Mouse (Mus musculus): ENCODE results near the gene Use1.
A peak's percentile ranks its signal among the peaks of the same experiment; 100 is the strongest.
"Not testable (repeated sequence)": the region's sequence is repeated elsewhere in the genome, so short reads cannot be mapped to it uniquely, and the experiment has no call there.

The Use1 gene

DNA sequence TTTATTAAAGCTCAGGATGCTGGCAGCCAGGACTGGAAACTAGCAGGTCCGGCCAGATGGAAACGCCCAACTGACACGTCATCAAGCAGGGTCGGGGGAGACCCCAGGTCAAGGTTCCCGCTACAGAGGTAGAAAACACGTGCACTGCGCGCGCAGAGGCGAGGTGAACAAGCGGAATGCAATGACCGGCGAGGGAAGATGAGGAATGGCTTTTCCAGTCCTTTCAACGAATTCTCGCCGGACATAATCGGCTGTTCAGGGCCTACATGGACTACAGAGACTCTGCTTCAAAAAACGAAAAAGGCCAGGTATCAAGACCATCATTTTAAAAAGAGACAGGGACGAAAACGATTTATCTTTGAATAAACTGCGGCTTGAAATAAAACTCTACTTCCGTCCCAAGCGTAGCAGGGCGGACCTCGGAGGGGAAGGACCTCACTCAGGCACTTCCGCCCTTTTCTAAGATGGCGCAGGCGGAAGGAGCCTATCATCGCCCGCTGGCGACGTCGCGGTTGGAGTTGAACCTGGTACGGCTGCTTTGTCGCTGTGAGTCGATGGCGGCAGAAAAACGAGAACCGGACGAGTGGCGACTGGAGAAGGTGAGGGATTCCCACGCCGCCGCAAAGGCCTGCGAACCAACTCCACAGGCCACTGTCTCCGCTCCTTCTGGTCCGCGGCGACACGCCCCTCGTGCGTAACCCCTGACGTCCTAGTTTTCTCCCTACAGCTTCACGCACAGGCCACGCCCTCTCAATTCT, at the start of gene Use1:
Use1 (plus strand) TSS at position 78 of the 758 bp plus-strand sequence.
- peak; percentile 92 for DNase-seq

- DNase-seq, result not testable (repeated sequence)
These were observed 48.0 kb upstream of the Use1 start for GRCm38 (mm10) chr8:71318610-71319009.

DNA sequence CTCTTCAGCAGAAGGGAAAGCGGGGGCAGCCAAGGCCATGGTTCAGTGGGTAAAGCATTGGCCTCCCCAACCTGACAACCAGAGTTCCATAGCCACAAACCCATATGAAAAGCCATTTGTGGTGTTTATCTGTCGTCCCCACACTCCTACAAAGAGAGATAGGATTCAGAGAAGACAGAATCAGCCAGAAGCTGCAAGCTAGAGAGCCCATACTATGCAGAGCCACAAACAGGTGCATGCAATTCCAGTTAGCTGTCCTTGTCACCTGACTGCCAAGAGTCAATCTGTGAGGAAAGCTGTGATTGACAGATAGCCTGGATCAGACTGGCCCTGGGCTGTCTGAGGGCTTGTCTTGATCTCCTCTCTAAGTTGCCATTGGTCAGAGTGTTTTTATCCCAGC, 46.9 kb upstream of the Use1 start:
- DNase-seq, result not testable (repeated sequence)

GRCm38 (mm10) chr8:71322939-71323338, 43.7 kb upstream of the Use1 start:
- no peak for DNase-seq

GRCm38 (mm10) chr8:71324848-71325247, 41.8 kb upstream of the Use1 start:
- peak; percentile 24 to 26 for DNase-seq

GRCm38 (mm10) chr8:71337834-71338233, 28.8 kb upstream of the Use1 start:
- not testable (repeated sequence) for DNase-seq

DNA sequence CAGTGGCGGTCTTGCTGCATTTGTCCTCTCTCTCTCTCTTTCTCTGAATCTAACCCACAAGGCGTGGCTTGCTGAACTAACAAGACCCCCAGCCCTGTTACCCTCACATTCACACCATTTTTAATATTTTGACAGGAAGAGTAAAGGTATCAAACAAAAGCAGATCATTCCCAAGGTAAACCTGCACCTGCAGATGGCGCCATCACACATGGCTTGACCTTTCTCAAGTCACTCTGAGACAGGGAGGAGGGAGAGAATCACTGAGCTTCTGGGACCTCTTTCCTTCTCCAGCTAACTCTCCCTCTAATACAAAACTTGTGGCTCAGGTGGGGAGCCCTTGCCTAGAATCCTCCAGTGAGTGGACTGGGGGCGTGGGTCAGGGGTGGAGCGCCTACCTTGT, 26.0 kb upstream of the Use1 start:
- peak; percentile 63 to 71 for DNase-seq

- DNase-seq, result no peak
These were observed 20.1 kb upstream of the Use1 start for GRCm38 (mm10) chr8:71346581-71346980.

GRCm38 (mm10) chr8:71351117-71351516, 15.5 kb upstream of the Use1 start:
- DNase-seq, result no peak

- DNase-seq, result no peak
These were observed 15.1 kb upstream of the Use1 start for GRCm38 (mm10) chr8:71351520-71351919.

GRCm38 (mm10) chr8:71358026-71358425, 8.6 kb upstream of the Use1 start:
- no peak for DNase-seq

GRCm38 (mm10) chr8:71367529-71368176, 1.0 kb downstream of the Use1 start:
- DNase-seq, result peak; percentile 54 to 59

DNA sequence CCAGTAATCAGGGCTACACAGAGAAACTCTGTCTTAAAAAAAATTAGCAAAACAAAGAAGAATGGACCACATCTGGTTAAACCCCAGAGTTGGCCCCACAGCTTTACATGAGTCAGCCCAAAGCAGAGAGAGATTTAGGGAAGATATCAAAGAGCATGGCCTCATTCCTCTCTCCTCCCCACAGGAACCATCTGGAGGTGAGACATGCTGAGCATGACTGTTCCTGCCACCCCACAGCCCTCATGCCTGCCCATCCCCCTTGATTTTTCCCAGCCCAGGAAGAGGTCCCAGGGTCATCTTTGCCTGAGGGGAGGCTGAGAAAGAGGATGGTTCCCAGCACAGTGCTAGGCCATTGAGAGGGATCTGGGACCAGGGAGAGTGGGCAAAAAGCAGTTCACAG, 1.7 kb downstream of the Use1 start:
- peak in 1 of 2 experiments; percentile 9 for DNase-seq

DNA sequence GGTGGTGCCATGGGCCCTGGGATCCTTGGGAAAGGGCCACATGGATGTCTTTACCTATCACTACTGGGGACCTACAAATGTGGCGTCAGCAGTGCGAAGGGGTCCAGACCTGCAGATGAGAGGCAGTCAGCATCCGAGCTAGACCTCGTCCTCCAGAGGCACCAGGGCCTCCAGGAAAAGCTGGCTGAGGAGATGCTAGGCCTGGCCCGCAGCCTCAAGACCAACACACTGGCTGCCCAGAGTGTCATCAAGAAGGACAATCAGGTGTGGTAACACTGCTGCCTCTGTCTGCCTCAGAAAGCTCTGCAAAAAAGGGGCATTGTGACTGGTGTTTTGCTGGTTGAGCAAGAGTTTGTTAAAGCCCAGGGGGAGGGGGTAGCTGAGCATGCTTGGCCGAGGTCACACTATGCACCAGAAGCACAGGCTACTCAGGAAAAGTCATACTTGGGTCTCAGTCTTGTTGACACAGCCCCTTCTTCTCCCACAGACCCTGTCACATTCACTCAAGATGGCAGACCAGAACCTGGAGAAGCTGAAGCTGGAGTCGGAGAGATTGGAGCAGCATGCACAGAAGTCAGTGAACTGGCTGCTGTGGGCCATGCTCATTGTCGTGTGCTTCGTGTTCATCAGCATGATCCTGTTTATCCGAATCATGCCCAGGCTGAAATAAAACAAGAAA, 2.5 kb downstream of the Use1 start:
- peak in 1 of 2 experiments; percentile 12 for DNase-seq

DNA sequence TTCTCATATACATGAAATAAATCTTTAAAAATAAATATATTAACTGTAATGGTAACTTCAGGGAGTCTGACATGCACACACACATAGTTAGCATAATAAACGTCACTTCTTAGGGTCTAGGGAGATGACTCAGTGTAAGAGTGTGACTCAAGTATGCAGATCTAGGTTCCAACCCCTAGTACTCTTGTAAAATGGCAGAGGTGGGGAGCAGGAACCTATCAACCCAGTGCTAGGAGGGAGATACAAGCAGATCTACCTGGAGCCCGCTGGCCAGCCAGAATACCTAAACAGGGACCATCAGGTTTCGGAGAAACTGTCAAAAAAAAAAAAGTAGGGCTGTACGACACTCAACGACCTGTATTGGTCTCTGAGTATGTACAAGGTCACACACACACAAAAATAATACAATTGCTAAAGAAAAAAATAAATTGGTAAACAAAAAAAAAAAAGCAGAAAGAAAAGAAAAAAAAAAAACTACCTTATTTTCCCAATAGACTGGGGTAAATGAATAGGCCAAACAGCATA, 4.1 kb downstream of the Use1 start:
- peak in 1 of 2 experiments; percentile 38 for DNase-seq

DNA sequence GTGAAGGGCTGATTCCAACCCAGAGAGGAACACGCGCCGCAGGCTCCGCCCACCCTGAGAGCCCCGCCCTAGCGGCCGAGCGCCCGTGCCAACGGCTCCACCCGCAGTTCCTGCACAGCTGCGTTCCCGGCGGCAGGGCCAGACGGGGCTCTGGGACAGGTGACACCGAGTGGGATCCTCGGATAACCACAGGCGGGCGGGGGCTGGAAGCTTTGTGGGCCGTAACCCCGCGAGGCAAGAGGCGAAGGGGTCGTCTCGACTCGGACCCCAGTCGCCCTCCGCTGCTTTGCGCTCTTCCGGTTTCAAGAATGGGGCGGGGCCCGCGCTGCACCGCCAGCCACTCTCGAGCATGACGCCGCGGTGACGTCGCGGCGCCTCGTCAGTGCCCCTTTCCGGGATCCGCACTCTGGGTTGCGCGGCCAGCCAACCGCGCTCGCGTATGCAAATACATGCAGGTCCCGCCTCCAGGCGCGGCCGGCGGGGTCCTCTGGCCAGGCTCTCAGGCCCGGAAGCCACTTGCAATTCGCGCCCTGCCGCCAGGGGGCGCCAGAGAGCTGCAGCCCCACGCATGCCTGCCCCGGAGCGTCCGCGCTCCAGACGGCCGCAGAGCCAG, 4.7 kb downstream of the Use1 start, which contains the start of gene Ocel1:
Ocel1 (plus strand) TSS at position 63 of the 613 bp plus-strand sequence.
- peak; percentile 97 to 98 for DNase-seq

GRCm38 (mm10) chr8:71372427-71372826, 5.8 kb downstream of the Use1 start:
- peak in 1 of 2 experiments; percentile 32 for DNase-seq

DNA sequence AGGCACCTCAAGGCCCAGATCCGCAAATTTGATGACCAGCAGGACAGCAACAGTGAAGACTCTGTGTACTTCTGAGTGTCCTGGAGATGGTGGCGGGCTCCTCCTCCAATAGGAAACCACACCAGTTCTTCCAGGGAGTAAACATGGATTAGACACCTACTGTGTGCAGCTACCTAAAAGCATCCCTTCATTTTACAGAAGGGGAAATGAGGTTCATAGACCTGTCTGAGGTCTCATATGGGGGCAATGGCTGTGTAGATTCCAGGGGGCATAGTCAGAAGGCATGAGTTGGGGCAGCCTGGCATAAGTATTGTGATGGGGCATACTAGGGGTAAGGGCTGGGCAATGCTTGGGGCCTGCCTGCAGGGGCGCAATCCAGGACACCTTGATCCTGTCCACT, 6.4 kb downstream of the Use1 start:
- DNase-seq, result no peak

DNA sequence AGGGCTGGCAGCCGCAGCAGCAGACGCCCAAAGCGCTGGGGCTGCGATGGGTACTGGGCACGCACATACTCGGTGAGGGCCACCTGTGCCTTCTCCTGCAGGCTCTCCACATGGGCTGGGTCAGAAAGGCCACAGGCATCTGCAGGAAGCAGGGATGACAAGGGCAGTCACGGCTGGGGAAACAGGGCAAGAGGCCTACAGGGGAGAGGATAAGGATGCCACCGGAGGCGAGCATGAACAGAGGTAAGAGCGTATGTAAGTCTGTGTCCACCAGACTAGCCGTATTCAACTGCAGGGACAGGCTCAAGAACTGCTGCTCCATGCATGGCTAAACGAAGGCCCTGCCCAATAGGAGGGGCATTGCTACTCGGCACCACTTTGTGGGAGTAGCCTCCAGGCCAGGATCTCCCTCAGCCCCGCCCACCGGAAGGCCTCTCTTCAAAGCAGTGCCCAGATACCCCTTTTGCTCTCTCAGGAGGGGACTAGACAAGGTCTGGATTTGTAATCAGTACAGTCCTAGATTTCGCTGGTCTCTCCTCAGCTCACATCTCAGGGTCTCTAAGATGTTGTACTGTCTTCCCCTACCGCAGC, 8.1 kb downstream of the Use1 start:
- DNase-seq, result peak in 1 of 2 experiments; percentile 46

DNA sequence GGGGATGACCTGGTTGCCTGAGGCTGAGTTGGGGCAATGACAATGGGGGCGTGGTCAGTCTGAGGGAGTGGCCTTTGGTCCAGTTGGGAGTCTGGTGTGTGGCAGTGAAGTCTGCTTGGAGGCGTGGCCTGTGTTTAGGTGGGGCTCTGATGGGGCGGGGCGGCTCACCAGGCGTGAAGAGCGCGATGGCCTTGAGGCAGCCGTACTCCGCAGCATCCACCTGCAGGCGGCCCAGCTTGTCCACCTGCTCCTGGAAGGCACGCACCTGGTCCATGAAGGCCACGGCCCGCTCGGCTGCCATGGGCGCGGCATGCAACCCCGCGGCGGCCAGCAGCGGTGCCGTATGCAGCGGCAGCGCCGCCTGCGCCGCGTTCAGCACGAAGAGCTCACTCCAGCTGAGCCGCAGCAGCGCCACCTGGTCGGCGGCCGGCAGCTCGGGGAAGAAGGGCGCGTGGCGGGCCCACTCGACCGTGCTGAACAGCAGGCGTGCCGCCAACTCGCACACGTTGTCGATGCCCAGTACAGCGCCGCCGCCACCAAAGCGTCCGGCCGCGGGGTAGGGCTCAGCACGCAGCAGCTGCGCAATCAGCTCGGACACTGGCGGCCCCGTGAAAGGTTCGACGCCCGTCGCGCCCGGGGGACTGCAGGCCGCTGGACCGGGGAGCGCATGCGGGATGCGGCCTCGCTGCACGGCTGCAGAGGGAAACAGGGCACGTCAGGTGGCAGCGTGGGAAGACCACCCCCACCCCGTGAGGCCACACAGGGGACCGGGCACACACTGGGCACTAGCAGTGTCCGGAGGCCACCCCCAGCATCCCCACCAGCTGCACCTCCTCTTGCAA, 9.2 kb downstream of the Use1 start:
- DNase-seq, result peak; percentile 84 to 85

GRCm38 (mm10) chr8:71376423-71377030, 9.9 kb downstream of the Use1 start:
- DNase-seq, result peak; percentile 60 to 61
